Mouse (Mus musculus) CH12.LX (cell line): ENCODE measurements at regions not wholly inside any gene's neighbourhood (a gene's known extent, or its start where the extent isn't known, plus 50 kb on each side); places are given as distances from the start of the nearest gene placed in this dataset.

Source experiments
- DNase-seq: peaks from one replicate; pipeline ENCODE4 v3.0.0-alpha.2; 2013; ENCODE audit errors: extremely low read depth
- H3K27ac ChIP-seq: 2 replicates; pipeline ENCODE4 v1.5.1; 2012; ENCODE audit warnings: low read depth, mild to moderate bottlenecking, control low read depth, moderate library complexity; ENCODE audit not compliant: insufficient read depth
- H3K27me3 ChIP-seq: replicated peaks from 2 replicates; pipeline ENCODE3; 2012; ENCODE audit warnings: inconsistent platforms
- H3K36me3 ChIP-seq, 2 experiments: replicated peaks in 1 of 2; 2 replicates each; pipeline versions ENCODE3 to v1.6.1; 2012; ENCODE audit warnings: inconsistent platforms in 1 of 2, low read length in 1 of 2, mild to moderate bottlenecking in 1 of 2, mixed read lengths in 1 of 2, moderate library complexity in 1 of 2; ENCODE audit not compliant: control insufficient read depth in 1 of 2, insufficient read depth in 1 of 2
- H3K4me1 ChIP-seq, 2 experiments: 2 replicates each; pipeline ENCODE4 v1.6.1; 2012; ENCODE audit warnings: inconsistent platforms in 1 of 2, moderate library complexity in 1 of 2; ENCODE audit not compliant: insufficient read depth in 2 of 2, control insufficient read depth in 1 of 2
- H3K4me2 ChIP-seq: 2 replicates; pipeline ENCODE4 v1.6.1; 2012; ENCODE audit warnings: low read depth, mild to moderate bottlenecking, control low read depth; ENCODE audit not compliant: poor library complexity, insufficient read depth, severe bottlenecking
- H3K4me3 ChIP-seq, 3 experiments: fragments of 150-350 bp in 1 of 3; sonication (generic) in 1 of 3; replicated peaks in 1 of 3; 2 replicates each; pipeline versions ENCODE3 to v1.5.1; 2011 to 2012; ENCODE audit warnings: low read depth in 2 of 3, low read length in 2 of 3, mild to moderate bottlenecking in 2 of 3, moderate library complexity in 2 of 3, control low read depth in 1 of 3, improper control_type of control experiment in 1 of 3, inconsistent platforms in 1 of 3, mixed read lengths in 1 of 3; ENCODE audit not compliant: poor library complexity in 1 of 3
- H3K79me2 ChIP-seq: replicated peaks from 2 replicates; pipeline ENCODE4 v1.6.1; 2012; ENCODE audit warnings: mild to moderate bottlenecking, moderate library complexity; ENCODE audit not compliant: control insufficient read depth, poor library complexity, insufficient read depth, severe bottlenecking; ENCODE audit errors: extremely low read depth
- H3K9ac ChIP-seq: 2 replicates; pipeline ENCODE4 v1.6.1; 2012; ENCODE audit warnings: low read depth, mild to moderate bottlenecking, control low read depth, moderate library complexity; ENCODE audit not compliant: insufficient read depth
- H3K9me3 ChIP-seq: replicated peaks from 2 replicates; pipeline ENCODE3; 2012; ENCODE audit warnings: low read length, inconsistent platforms, mixed read lengths
- CHD1 ChIP-seq: IDR thresholded peaks from 2 replicates; pipeline ENCODE4 v1.6.1; 2012; ENCODE audit warnings: low read depth, low read length, improper control_type of control experiment, inconsistent platforms
- CTCF ChIP-seq, 2 experiments: IDR thresholded peaks in 1 of 2; conservative IDR thresholded peaks in 1 of 2; 2 replicates each; pipeline ENCODE4 v1.5.1; 2011 to 2012; ENCODE audit warnings: low read depth in 2 of 2, low read length in 2 of 2, improper control_type of control experiment in 1 of 2, inconsistent platforms in 1 of 2, mild to moderate bottlenecking in 1 of 2, moderate library complexity in 1 of 2
- EP300 ChIP-seq: IDR thresholded peaks from 2 replicates; pipeline ENCODE4 v1.6.1; 2011; ENCODE audit warnings: low read length, improper control_type of control experiment
- ETS1 ChIP-seq: conservative IDR thresholded peaks from 2 replicates; pipeline ENCODE4 v1.6.1; 2012; ENCODE audit warnings: low read depth, mild to moderate bottlenecking, inconsistent platforms, low read length, improper control_type of control experiment, moderate library complexity
- GABPA ChIP-seq: IDR thresholded peaks from 2 replicates; pipeline ENCODE4 v1.6.1; 2012; ENCODE audit warnings: low read depth, low read length, improper control_type of control experiment, inconsistent platforms; ENCODE audit not compliant: insufficient replicate concordance
- HCFC1 ChIP-seq: IDR thresholded peaks from 2 replicates; pipeline ENCODE4 v1.6.1; 2012; ENCODE audit warnings: low read depth, mild to moderate bottlenecking, inconsistent platforms, low read length, improper control_type of control experiment
- IRF4 ChIP-seq: IDR thresholded peaks from 2 replicates; pipeline ENCODE4 v1.6.1; 2014; ENCODE audit warnings: low read depth, mild to moderate bottlenecking, inconsistent platforms, low read length, improper control_type of control experiment
- JUN ChIP-seq: IDR thresholded peaks from 2 replicates; pipeline ENCODE4 v1.6.1; 2011; ENCODE audit warnings: low read depth, mild to moderate bottlenecking, low read length, improper control_type of control experiment, moderate library complexity; ENCODE audit not compliant: insufficient read depth
- KAT2A ChIP-seq: IDR thresholded peaks from 2 replicates; pipeline ENCODE4 v1.6.1; 2012; ENCODE audit warnings: low read length, improper control_type of control experiment, inconsistent platforms; ENCODE audit not compliant: insufficient replicate concordance
- MAFK ChIP-seq: IDR thresholded peaks from 2 replicates; pipeline ENCODE4 v1.6.1; 2011; ENCODE audit warnings: low read length, improper control_type of control experiment; ENCODE audit not compliant: insufficient replicate concordance
- MAZ ChIP-seq: IDR thresholded peaks from 2 replicates; pipeline ENCODE4 v1.6.1; 2012; ENCODE audit warnings: low read depth, mild to moderate bottlenecking, inconsistent platforms, low read length, improper control_type of control experiment, moderate library complexity
- MEF2A ChIP-seq: IDR thresholded peaks from 2 replicates; pipeline ENCODE4 v1.6.1; 2014; ENCODE audit warnings: low read depth, mild to moderate bottlenecking, inconsistent platforms, low read length, improper control_type of control experiment, borderline replicate concordance
- MXI1 ChIP-seq: IDR thresholded peaks from 2 replicates; pipeline ENCODE4 v1.6.1; 2011; ENCODE audit warnings: mild to moderate bottlenecking, low read depth, low read length, improper control_type of control experiment
- MYC ChIP-seq: IDR thresholded peaks from 2 replicates; pipeline ENCODE4 v1.6.1; 2011; ENCODE audit warnings: low read depth, mild to moderate bottlenecking, improper control_type of control experiment, low read length
- NRF1 ChIP-seq: IDR thresholded peaks from 2 replicates; pipeline ENCODE4 v1.6.1; 2014; ENCODE audit warnings: low read depth, mild to moderate bottlenecking, inconsistent platforms, low read length, improper control_type of control experiment, moderate library complexity
- PAX5 ChIP-seq: IDR thresholded peaks from 2 replicates; pipeline ENCODE4 v1.6.1; 2012; ENCODE audit warnings: low read length, inconsistent platforms, mixed read lengths
- POLR2AphosphoS2 ChIP-seq: IDR thresholded peaks from 2 replicates; pipeline ENCODE4 v1.6.1; 2011; ENCODE audit warnings: low read depth, low read length, improper control_type of control experiment
- SMC3 ChIP-seq: IDR thresholded peaks from 2 replicates; pipeline ENCODE4 v1.6.1; 2011; ENCODE audit warnings: low read depth, low read length, improper control_type of control experiment
- TBP ChIP-seq: conservative IDR thresholded peaks from 2 replicates; pipeline ENCODE4 v1.6.1; 2011; ENCODE audit warnings: low read depth, low read length, improper control_type of control experiment
- TCF12 ChIP-seq: IDR thresholded peaks from 2 replicates; pipeline ENCODE4 v1.6.1; 2014; ENCODE audit warnings: low read depth, mild to moderate bottlenecking, inconsistent platforms, low read length, improper control_type of control experiment
- USF1 ChIP-seq: IDR thresholded peaks from 2 replicates; pipeline ENCODE4 v1.6.1; 2014; ENCODE audit warnings: low read depth, mild to moderate bottlenecking, inconsistent platforms, low read length, improper control_type of control experiment
- USF2 ChIP-seq: conservative IDR thresholded peaks from 2 replicates; pipeline ENCODE4 v1.6.1; 2011; ENCODE audit warnings: low read depth, low read length, improper control_type of control experiment
- ZKSCAN1 ChIP-seq: IDR thresholded peaks from 2 replicates; pipeline ENCODE4 v1.6.1; 2012; ENCODE audit warnings: low read depth, inconsistent platforms, low read length, improper control_type of control experiment, borderline replicate concordance
- ZNF384 ChIP-seq: IDR thresholded peaks from 2 replicates; pipeline ENCODE4 v1.6.1; 2012; ENCODE audit warnings: low read depth, low read length, improper control_type of control experiment, inconsistent platforms
- dilution Hi-C: fragments of 300-500 bp; cut with MboI; formaldehyde crosslinking; loops from 2 replicates; pipeline ENCODE4 v1.14.3; 2020; ENCODE audit warnings: low sequenced_read_pairs; ENCODE audit not compliant: extremely low pct_unique_long_range_greater_than_20kb, extremely low pct_ligation_motif_present
- in situ Hi-C: fragments of 300-500 bp; cut with MboI; formaldehyde crosslinking; loops from 3 replicates; pipeline ENCODE4 v1.14.3; 2019; ENCODE audit warnings: low sequenced_read_pairs, low pct_ligation_motif_present, low pct_unique_long_range_greater_than_20kb, mixed read lengths

DNA sequence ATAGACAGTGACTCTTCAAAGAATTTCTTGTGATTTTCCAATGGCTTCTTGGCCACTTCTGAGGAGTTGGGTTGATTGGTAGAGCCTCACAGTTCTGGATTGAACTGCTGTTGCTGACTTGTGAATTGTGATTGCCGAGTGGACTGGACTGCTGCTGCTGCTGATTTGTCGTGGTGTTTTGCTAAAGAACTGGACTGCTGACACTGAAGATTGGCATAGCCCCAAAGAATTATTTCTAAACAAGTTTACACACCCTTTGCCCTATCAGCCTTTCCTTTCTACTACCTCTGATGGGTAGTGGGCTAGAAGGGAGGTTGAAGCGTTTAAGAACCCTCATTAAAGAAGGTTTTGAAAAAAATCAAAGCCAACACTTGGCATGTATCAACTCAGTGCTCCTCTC lies 280.6 kb upstream of the Gm12728 start:
- dilution Hi-C loops (no loop called here), in situ Hi-C loops (no loop called here)
- Histone ChIP-seq H3K4me1 (no peaks in the 10 kb centered on the region), H3K9me3 (no peaks in the 10 kb centered on the region), H3K27me3 (peaks cover 49% of the 10 kb centered on the region), H3K9ac (no peak overlapping the region), H3K79me2 (no peaks in the 10 kb centered on the region), H3K4me3 (no peak overlapping the region), H3K4me2 (no peak overlapping the region), H3K36me3 (no peaks in the 10 kb centered on the region), H3K27ac (no peak overlapping the region)
- no peak for DNase-seq
- no peak for TF ChIP-seq TCF12
- no peak for TF ChIP-seq ETS1
- no peak for TF ChIP-seq EP300
- TF ChIP-seq TBP: no peak
- TF ChIP-seq NRF1: no peak
- TF ChIP-seq JUN: no peak
- no peak for TF ChIP-seq CTCF (conservative IDR thresholded peaks at IDR 0.05 in 1 of 2, IDR thresholded peaks at IDR 0.05 in 1 of 2; ENCODE audit: low read depth in 2 of 2, low read length in 2 of 2)
- TF ChIP-seq MAFK: no peak
- TF ChIP-seq ZNF384: no peak
- no peak for TF ChIP-seq IRF4
- TF ChIP-seq MXI1: no peak
- TF ChIP-seq MEF2A: no peak
- TF ChIP-seq KAT2A: no peak
- no peak for TF ChIP-seq ZKSCAN1
- TF ChIP-seq USF2: no peak

- Histone ChIP-seq H3K36me3 (no peaks in the 10 kb centered on the region), H3K27ac (no peak overlapping the region), H3K4me1 (no peaks in the 10 kb centered on the region), H3K4me3 (no peak overlapping the region), H3K27me3 (peaks cover 40% of the 10 kb centered on the region), H3K9ac (no peak overlapping the region), H3K9me3 (no peaks in the 10 kb centered on the region), H3K79me2 (no peaks in the 10 kb centered on the region), H3K4me2 (no peak overlapping the region)
- no peak for DNase-seq
- dilution Hi-C loops: no loop called here
- no peak for TF ChIP-seq USF1
- TF ChIP-seq GABPA: no peak
- no peak for TF ChIP-seq CHD1
- no peak for TF ChIP-seq HCFC1
- TF ChIP-seq MAZ: no peak
- TF ChIP-seq ZKSCAN1: no peak
- TF ChIP-seq MYC: no peak
- no peak for TF ChIP-seq POLR2AphosphoS2
- no peak for TF ChIP-seq PAX5
- TF ChIP-seq SMC3: no peak
- in situ Hi-C loops: no loop called here
These were observed 279.3 kb upstream of the Gm12728 start for GRCm38 (mm10) chr4:105510406-105510805.
